Mouse (Mus musculus) layer of hippocampus, adult 2 months (tissue): ENCODE data around the gene Hlcs. TPM values are rescaled to one million over a fixed set of nuclear protein-coding genes. Genes with fewer than 3 reads are reported as not detected.
A peak's percentile ranks its signal among the peaks of the same experiment; 100 is the strongest.

Experiments
- DNase-seq, 2 experiments: peaks; one replicate each; pipeline ENCODE4 v3.0.0; 2022; ENCODE audit warnings: low spot score in 2 of 2
- H3K27ac ChIP-seq: fragments of 200-600 bp; 2 replicates; pipeline ENCODE4 v1.8.1; 2022
- H3K4me3 ChIP-seq: fragments of 200-600 bp; 2 replicates; pipeline ENCODE4 v1.8.1; 2022; ENCODE audit warnings: mild to moderate bottlenecking
- CTCF ChIP-seq: fragments of 200-600 bp; conservative IDR thresholded peaks from 2 replicates; pipeline ENCODE4 v1.8.1; 2022; ENCODE audit warnings: antibody characterized with exemption, mild to moderate bottlenecking, moderate library complexity
- total RNA-seq, 2 experiments: library from RNA; stranded (reverse); gene quantifications; 2 replicates each; pipeline ENCODE4 v1.2.3; 2021

Gene Hlcs
- total RNA-seq, 2 experiments from 2014 or later = 14.0 to 15.2 TPM

GRCm38 (mm10) chr16:94094251-94095108 is 218.9 kb downstream of the Hlcs start:
- no peak overlapping the region for H3K4me3 ChIP-seq
- no peak for TF ChIP-seq CTCF
- DNase-seq = no peak
- no peak overlapping the region for H3K27ac ChIP-seq

GRCm38 (mm10) chr16:94093151-94093863 is 220.1 kb downstream of the Hlcs start:
- no peak for TF ChIP-seq CTCF
- no peak for DNase-seq
- no peak overlapping the region for H3K27ac ChIP-seq
- no peak overlapping the region for H3K4me3 ChIP-seq

DNA sequence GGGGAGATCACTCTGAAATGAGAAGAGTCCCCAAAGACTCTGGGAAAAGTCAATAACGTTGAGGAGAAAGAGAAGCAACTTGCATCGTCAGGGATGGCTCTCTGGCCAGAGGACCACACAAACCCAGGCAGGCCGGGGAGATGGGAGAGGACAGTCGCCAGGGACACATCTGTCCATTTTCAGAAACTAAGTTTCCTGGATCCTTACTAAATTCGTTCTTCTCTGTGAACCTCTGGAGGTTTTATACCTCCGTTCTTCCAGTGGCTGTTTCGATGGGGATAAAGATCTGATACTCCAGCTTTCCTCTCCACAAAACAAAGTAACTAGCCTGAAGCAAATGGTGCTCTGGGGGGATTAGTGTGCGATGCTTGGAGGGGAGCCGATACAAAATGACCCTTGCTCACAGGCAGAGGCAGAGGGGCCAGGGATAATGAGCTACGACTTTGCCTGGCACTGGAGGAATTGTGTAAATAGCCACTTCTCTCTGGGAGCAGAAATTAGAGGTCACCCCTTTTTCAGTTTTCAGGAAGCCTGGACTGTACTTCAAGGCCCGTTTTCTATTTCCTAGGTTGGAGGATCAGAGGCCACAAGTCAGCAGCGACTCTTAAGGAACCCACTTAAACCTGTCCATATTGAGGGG is 220.7 kb downstream of the Hlcs start:
- no peak overlapping the region for H3K4me3 ChIP-seq
- TF ChIP-seq CTCF = no peak
- no peak overlapping the region for H3K27ac ChIP-seq
- no peak for DNase-seq

- Histone ChIP-seq H3K4me3 (no peak overlapping the region), H3K27ac (no peak overlapping the region)
- no peak for DNase-seq
- TF ChIP-seq CTCF = no peak
These were observed 224.3 kb downstream of the Hlcs start for GRCm38 (mm10) chr16:94088819-94089692.

- no peak for DNase-seq
- Histone ChIP-seq H3K4me3 (no peak overlapping the region), H3K27ac (no peak overlapping the region)
- TF ChIP-seq CTCF = no peak
These were observed 225.1 kb downstream of the Hlcs start for GRCm38 (mm10) chr16:94088226-94088748.

DNA sequence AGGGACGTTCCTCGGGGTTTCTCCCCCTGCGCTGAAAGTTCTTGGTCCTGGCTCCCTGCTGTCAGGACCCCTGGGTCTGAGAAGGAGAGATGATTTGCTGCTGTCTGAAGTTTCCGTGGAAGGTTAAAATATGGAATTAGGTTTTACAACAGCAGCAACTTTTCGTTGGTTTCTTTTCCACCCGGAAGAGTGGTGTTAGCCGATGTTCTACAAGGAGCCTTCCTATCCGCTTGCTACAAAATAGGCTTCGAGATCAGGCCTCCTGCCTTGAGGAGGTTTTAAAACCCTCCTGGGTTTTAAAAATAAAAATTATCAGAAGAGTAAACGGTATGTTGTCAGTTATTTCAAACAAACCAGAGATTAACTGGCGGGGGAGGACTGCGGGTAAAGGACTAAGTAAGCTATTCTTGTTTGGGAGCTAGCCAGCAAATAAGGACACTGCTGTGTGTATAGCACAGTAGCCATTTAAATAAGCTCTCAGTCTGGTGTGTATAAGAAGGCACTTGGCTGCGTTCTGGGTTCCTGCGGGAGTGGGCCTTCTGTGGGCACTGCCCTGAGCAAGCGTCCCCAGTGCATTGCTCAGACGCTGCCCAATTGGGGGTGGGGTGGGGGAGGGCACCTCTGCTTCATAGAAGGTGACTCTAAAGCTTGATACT is 225.7 kb downstream of the Hlcs start:
- no peak for TF ChIP-seq CTCF
- Histone ChIP-seq H3K27ac (no peak overlapping the region), H3K4me3 (no peak overlapping the region)
- DNase-seq = no peak

DNA sequence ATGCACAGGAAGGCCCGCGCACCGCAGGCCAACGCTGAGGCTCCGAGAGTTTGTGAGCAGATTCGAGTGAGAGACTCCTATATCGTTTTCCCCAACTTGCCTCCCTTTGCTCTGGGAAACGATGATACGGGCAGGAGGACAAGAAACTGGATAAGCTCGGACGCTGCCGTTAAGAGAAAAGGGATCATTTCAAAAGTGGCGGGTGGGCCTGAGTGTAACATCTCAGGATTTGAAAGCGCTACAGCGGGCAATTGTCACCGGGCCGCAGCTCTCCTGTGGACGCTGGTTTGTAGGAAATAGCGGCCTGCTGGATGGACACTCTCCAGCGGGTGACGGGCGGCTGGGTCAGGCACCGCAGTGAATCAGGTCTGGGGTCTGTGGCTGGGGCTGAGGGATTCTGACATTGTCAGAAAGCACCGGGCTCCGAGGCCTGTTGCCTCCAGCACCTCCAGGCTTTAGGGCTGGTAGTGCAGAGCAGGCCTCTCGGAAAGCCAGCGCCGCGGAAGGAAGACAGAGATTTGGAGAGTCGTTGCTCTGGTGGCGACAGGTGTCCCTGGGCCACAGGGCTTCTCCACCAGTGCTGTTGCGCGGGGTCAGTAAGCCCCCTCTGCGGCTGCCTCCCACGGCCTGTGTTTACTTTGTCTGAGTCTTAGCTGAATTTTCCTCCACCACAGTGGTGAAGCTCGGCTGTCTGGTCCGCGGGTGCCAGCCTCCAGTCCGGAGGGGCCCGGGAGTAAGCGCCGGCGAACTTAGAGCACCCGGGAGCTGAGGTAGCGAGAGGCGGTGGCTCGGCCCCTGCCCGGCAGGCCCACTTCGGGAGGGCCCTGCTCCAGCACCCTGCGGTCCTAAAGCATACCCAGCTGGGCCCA is 226.4 kb downstream of the Hlcs start:
- Histone ChIP-seq H3K4me3 (no peak overlapping the region), H3K27ac (no peak overlapping the region)
- no peak for TF ChIP-seq CTCF
- DNase-seq = no peak

- no peak for DNase-seq
- Histone ChIP-seq H3K4me3 (peak overlapping the region; percentile 15; the same call in 1 of the 2 replicates), H3K27ac (no peak overlapping the region)
- TF ChIP-seq CTCF = no peak
These were observed 227.6 kb downstream of the Hlcs start for GRCm38 (mm10) chr16:94085603-94086285.

DNA sequence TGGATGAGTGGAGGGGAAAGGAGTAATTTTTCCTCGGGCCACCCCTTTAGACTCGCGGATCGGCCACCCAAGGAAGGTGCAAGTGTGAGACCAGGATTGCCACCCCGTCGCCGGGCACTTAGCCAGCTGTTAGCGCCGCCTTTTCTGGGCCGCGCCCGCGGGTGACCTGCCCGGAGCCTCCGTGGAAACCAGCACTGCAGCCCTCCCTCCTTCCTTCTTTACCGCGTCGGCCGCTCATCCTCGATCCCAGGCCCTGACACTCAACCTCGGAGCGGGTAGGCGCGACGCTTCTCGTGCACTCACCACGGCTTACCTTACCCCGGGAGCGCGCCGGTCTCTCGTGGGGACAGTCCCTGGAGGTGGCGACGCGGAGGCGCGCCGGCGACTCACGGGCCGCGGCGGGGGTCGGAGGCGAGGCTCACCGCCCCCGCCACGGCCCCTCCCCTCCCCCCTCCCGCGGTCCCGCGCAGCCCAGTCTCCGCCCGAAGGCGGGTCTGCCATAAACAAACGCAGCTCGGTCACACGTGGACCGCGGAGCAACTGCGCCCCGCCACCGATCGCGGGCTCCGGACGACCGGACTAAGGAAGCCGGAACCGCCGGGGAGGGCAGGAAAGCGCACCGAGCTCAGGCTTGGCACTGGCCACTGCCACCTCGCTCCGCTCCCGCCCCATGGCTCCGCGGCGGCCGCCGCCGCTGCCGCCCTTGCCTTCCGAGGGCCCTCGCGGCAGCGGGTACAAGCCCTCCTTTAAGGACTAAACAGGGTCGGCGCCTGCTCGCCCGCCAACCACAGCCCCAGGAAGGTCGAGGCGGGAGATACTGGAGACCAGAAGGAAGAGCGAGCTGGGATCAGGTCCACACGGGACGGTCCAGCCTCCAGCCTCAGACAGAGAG is 228.4 kb downstream of the Hlcs start, which contains the start of gene Sim2:
Sim2 (plus strand) TSS at position 221 of the 892 bp plus-strand sequence.
- DNase-seq = no peak
- H3K4me3 ChIP-seq = peak within 1 kb of the TSS; percentile 15; the same call in 1 of the 2 replicates
- no peak for TF ChIP-seq CTCF
- H3K27ac ChIP-seq = no peak within 1 kb of the TSS
